Mouse (Mus musculus) gastrocnemius, postnatal 25 days (tissue): ENCODE data around the gene Prps1l1. TPM values are rescaled to one million over a fixed set of nuclear protein-coding genes. Genes with fewer than 3 reads are reported as not detected.

Experiments
- DNase-seq: peaks from one replicate; pipeline ENCODE4 v3.0.0; 2022
- total RNA-seq, 2 experiments: library from RNA; stranded (reverse); gene quantifications; 1 replicate in 1 of 2; 2 replicates in 1 of 2; pipeline ENCODE4 v1.2.3; 2021

Gene Prps1l1
- total RNA-seq, 2 experiments from 2014 or later: not detected

- no peak for DNase-seq
Measured at GRCm38 (mm10) chr12:35025916-35026432, 41.4 kb downstream of the Prps1l1 start.

- no peak for DNase-seq
Measured at GRCm38 (mm10) chr12:35027533-35027932, 43.0 kb downstream of the Prps1l1 start.

Other genes starting within 250 kb of the Prps1l1 start
- 1 to 10 TPM; 3.8 to 4.5 TPM for gene Hdac9, start 67.7 kb upstream of the Prps1l1 start, total RNA-seq
- 10 to 100 TPM; 39.6 to 44.9 TPM for gene Snx13, start 62.4 kb downstream of the Prps1l1 start, total RNA-seq